Mouse (Mus musculus): ENCODE measurements at regions not wholly inside any gene's neighbourhood (a gene's known extent, or its start where the extent isn't known, plus 50 kb on each side); places are given as distances from the start of the nearest gene placed in this dataset.
A peak's percentile ranks its signal among the peaks of the same experiment; 100 is the strongest.

DNA sequence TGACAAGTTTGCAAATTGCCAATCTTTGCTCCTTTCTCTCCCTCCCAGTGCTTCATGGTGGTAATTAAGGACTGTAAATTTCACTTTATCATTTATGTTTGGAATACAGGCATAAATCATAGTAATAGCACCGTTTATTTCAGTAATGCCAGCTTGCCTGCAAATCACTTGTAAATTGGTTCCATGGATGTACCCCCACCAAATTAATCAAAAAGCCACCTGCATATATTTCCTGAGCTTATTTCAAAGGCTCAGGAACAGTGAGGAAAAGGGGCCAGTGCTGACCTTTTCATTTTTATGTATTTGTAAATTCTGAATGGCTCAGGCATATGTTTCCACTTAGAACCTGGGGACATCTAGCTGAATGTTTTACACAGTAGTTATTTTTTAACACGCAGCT, 115.0 kb downstream of the D3Ertd751e start:
- no peak for ATAC-seq
- 89% methylated on average over 2 of the region's 2 CpGs for WGBS
- Histone ChIP-seq H3K4me1 (no peaks in the 10 kb centered on the region), H3K36me3 (ENCODE audit: poor library complexity, severe bottlenecking) (no peaks in the 10 kb centered on the region), H3K27me3 (no peaks in the 10 kb centered on the region), H3K4me2 (no peak overlapping the region), H3K4me3 (no peak overlapping the region), H3K9ac (no peak overlapping the region), H3K9me3 (replicated peaks) (no peaks in the 10 kb centered on the region), H3K27ac (no peak overlapping the region)

DNA sequence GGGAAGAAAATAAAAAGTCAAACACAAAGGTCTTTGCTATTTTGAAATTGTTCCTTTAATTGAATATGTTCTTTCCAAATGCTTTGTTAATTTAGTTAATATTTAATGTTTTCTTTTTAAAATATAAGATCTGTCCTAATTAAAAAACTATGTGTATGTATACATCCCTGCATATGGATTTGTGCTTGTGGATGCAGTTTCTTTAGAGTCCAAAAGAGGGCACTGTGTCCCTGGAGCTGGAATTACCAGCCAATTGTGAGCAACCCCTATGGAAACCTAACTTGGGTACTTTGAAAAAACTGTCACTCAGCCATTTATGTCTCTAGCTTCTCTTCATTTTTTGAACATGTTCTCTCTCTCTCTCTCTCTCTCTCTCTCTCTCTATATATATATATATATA, 120.3 kb downstream of the D3Ertd751e start:
- no peak overlapping the region for H3K4me2 ChIP-seq
- no peaks in the 10 kb centered on the region for H3K36me3 ChIP-seq (ENCODE audit: poor library complexity, severe bottlenecking)
- H3K4me1 ChIP-seq: 0 out of 2 replicates have a peak, but pooled peaks cover 4% of the 10 kb centered on the region

DNA sequence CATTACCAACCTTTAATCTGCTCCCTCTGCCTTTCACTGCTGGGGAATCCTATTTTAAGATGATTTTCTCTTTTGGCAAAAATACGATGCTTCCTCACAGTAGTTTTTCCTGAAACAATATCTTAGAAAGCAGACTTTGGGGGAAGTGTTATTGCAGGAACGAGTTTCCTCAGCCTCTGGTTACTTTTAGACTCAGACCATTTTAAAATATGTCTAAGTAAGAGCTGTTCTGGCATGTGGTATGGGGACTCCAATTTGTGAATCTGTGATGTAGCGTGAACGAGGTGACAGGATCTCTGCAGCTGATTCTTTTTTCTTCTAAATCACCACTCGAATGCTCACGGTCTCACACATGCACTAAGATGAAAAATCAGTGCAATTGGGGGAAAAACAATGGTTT, 166.5 kb downstream of the D3Ertd751e start:
- 86% methylated on average over 6 of the region's 6 CpGs for WGBS
- H3K27ac ChIP-seq: no peak overlapping the region

More for the DNA sequence above, 120.3 kb downstream of the D3Ertd751e start:
- Histone ChIP-seq H3K27ac (no peak overlapping the region), H3K9ac (no peak overlapping the region), H3K27me3 (no peaks in the 10 kb centered on the region), H3K9me3 (replicated peaks) (no peaks in the 10 kb centered on the region), H3K4me3 (no peak overlapping the region)
- no peak for ATAC-seq

DNA sequence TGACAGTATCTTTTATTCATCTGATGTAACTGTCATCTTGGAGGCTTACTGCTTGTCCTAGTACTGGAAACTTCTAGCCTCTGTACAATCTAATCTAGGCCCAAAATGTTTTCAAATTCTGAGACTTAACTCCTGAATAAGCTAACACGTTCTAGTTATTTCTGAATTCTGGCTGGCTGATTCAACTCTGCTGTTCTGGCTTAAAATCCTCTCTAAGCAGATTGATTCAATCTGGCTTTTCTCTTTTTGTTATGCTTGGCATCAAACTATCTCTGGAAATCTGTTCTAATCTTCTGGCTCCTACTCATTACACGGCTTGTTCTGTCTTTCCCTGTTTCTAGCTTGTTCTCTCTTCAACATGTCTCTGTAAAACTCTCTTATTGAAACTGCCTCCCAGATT, 170.8 kb downstream of the D3Ertd751e start:
- Histone ChIP-seq H3K27me3 (no peaks in the 10 kb centered on the region), H3K4me3 (no peak overlapping the region), H3K9me3 (replicated peaks) (no peaks in the 10 kb centered on the region), H3K27ac (no peak overlapping the region), H3K9ac (no peak overlapping the region), H3K4me2 (no peak overlapping the region), H3K36me3 (ENCODE audit: poor library complexity, severe bottlenecking) (no peaks in the 10 kb centered on the region), H3K4me1 (no peaks in the 10 kb centered on the region)
- ATAC-seq: no peak
- 90% methylated on average over 2 of the region's 2 CpGs for WGBS

More for the DNA sequence above, 166.5 kb downstream of the D3Ertd751e start:
- no peaks in the 10 kb centered on the region for H3K9me3 ChIP-seq (replicated peaks)
- no peaks in the 10 kb centered on the region for H3K36me3 ChIP-seq (ENCODE audit: poor library complexity, severe bottlenecking)
- H3K4me1 ChIP-seq: no peaks in the 10 kb centered on the region
- H3K27me3 ChIP-seq: no peaks in the 10 kb centered on the region
- H3K4me3 ChIP-seq: no peak overlapping the region
- no peak overlapping the region for H3K9ac ChIP-seq
- ATAC-seq: no peak
- H3K4me2 ChIP-seq: no peak overlapping the region

DNA sequence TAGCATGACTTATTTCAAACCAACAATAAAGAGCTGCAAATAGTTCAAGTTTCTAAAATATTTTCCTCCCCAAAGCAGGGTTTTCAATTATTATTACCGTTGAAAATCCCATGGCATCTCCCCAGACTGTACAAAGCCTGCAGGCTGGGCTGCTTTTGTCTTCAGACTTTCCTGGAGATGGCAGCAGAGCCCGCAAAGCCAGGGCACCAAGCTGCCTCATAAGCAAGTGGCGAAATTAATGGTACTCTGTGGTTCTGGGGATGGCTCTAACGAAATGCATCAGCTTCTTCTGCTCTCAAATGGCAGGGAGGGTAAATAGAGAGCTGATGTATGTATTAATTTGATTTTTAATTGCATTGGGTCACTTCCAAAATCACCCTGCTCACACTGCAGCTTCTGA, 197.4 kb downstream of the D3Ertd751e start:
- Histone ChIP-seq H3K36me3 (ENCODE audit: poor library complexity, severe bottlenecking) (no peaks in the 10 kb centered on the region), H3K9ac (no peak overlapping the region), H3K4me3 (no peak overlapping the region), H3K27ac (no peak overlapping the region), H3K9me3 (replicated peaks) (no peaks in the 10 kb centered on the region), H3K4me1 (peaks cover 8% of the 10 kb centered on the region), H3K4me2 (no peak overlapping the region), H3K27me3 (no peaks in the 10 kb centered on the region)
- 42% methylated on average over 4 of the region's 4 CpGs for whole genome bisulfite sequencing
- ATAC-seq: peak; percentile 73

DNA sequence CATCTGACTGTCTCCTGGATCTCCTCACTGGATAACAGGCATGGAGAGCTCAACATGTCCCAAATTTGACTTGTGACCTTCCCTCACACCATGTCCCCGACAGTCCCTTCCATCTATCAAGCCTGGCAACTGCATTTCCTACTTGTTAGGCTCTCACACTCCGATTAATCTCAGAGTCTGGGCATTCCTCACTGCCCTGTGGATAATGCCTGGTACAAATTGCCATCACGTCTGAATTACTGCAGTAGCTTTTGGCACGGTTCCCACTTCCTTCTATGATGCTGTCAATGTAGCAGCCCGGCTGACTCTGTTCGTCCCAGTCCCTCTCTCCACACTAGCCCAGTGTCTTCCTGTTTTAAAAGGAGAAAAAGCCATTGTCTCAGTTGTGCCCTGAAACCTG, 200.6 kb downstream of the D3Ertd751e start:
- H3K4me2 ChIP-seq: no peak overlapping the region
- no peaks in the 10 kb centered on the region for H3K36me3 ChIP-seq (ENCODE audit: poor library complexity, severe bottlenecking)
- H3K27me3 ChIP-seq: no peaks in the 10 kb centered on the region
- ATAC-seq: peak; percentile 87
- 33% methylated on average over 6 of the region's 6 CpGs for WGBS
- no peak overlapping the region for H3K9ac ChIP-seq
- no peaks in the 10 kb centered on the region for H3K9me3 ChIP-seq (replicated peaks)
- no peak overlapping the region for H3K27ac ChIP-seq
- H3K4me1 ChIP-seq: peaks cover 8% of the 10 kb centered on the region
- H3K4me3 ChIP-seq: no peak overlapping the region

DNA sequence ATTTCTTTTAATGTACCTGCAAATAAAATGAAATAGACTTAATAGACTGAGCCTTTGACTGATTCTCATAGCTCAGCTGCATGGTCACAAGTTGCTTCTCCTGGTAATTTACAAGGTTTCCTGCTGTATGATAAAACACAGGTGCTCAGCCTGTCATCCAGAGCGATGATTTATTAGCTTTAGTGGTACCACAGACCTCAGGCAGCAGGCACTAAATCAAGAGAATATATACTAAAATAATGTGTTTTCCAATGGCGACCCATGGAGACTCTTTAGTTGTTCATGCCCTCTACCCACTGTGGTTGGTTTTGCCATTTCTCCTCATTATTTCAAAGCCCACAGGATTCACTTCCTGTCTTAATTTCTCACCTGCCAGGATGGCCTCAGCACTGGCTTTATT, 207.0 kb downstream of the D3Ertd751e start:
- H3K36me3 ChIP-seq (ENCODE audit: poor library complexity, severe bottlenecking): no peaks in the 10 kb centered on the region
- H3K27me3 ChIP-seq: no peaks in the 10 kb centered on the region
- no peak overlapping the region for H3K4me3 ChIP-seq
- ATAC-seq: no peak
- no peak overlapping the region for H3K9ac ChIP-seq
- 84% methylated on average over 2 of the region's 2 CpGs for WGBS
- H3K9me3 ChIP-seq (replicated peaks): no peaks in the 10 kb centered on the region
- no peak overlapping the region for H3K27ac ChIP-seq
- no peaks in the 10 kb centered on the region for H3K4me1 ChIP-seq
- H3K4me2 ChIP-seq: no peak overlapping the region

DNA sequence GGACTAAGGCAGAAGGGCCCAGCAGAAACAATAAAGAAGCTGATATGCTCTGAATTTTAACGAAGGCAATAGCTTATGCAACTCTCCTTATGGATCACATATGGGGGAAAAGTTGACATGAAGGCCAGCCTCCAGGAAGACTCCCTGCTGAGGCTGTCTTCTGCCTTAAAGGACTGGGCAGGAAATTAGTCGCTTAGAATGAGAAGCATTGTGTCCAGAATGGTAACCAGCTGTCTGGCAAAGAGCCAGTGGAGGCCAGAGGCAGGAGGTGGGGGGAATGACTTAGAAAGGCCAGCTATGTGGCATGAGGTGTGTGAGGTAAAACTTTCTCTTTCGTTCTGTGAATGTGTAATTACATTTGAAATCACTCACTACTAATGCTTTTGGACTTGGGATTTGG, 215.0 kb downstream of the D3Ertd751e start:
- Histone ChIP-seq H3K36me3 (ENCODE audit: poor library complexity, severe bottlenecking) (no peaks in the 10 kb centered on the region), H3K27ac (no peak overlapping the region), H3K4me2 (no peak overlapping the region), H3K9me3 (replicated peaks) (no peaks in the 10 kb centered on the region), H3K9ac (no peak overlapping the region), H3K4me1 (0 out of 2 replicates have a peak, but pooled peaks cover 4% of the 10 kb centered on the region), H3K27me3 (no peaks in the 10 kb centered on the region), H3K4me3 (no peak overlapping the region)
- WGBS: 37% methylated on average over 3 of the region's 3 CpGs
- ATAC-seq: no peak

DNA sequence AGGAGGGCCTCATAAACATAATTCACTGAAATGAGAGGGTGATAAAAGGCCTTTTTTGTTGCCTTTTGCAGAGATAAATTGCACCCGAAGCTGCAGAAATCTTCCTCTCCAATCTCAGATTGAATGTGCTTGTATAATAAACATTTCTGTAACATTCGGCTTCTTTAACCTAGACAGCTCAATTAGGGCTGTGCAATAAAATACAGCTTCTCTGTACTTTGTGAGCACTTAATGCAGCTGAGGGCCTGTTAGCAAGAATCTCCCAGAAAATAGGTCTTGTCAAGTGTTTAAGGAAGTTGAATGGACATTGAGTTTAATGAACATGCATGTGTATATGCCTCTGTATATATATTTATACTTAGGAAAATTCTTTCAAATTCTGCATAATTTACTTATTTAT, 217.8 kb downstream of the D3Ertd751e start:
- WGBS: 73% methylated on average over 2 of the region's 2 CpGs
- no peaks in the 10 kb centered on the region for H3K9me3 ChIP-seq (replicated peaks)
- no peaks in the 10 kb centered on the region for H3K36me3 ChIP-seq (ENCODE audit: poor library complexity, severe bottlenecking)
- H3K4me1 ChIP-seq: 0 out of 2 replicates have a peak, but pooled peaks cover 4% of the 10 kb centered on the region
- no peaks in the 10 kb centered on the region for H3K27me3 ChIP-seq
- H3K9ac ChIP-seq: no peak overlapping the region
- no peak overlapping the region for H3K4me3 ChIP-seq
- no peak overlapping the region for H3K27ac ChIP-seq
- no peak overlapping the region for H3K4me2 ChIP-seq
- ATAC-seq: no peak

DNA sequence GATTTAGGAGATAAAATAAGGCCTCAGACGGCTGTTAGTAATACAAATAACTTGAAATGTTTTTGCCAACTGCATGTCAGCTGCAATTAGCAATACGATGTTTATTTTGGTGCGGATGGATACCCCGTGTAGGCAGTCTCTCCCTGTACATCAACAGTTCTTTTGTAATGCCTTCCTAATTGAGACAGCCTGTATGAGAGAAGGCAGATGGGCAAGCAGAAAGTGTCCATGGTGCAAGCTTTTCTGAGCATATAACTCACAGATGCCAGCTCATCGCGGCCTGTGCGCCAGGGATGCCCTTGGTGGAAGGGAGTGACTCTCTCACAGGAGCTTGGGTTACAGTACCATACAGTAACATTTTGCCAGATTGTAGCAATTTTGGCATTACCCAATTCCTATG, 220.5 kb downstream of the D3Ertd751e start:
- Histone ChIP-seq H3K9me3 (replicated peaks) (no peaks in the 10 kb centered on the region), H3K27me3 (no peaks in the 10 kb centered on the region), H3K27ac (no peak overlapping the region), H3K4me3 (no peak overlapping the region), H3K4me2 (no peak overlapping the region), H3K4me1 (no peaks in the 10 kb centered on the region), H3K36me3 (ENCODE audit: poor library complexity, severe bottlenecking) (no peaks in the 10 kb centered on the region), H3K9ac (no peak overlapping the region)
- peak; percentile 72; the same call in 1 of the 2 replicates for ATAC-seq
- 78% methylated on average over 7 of the region's 7 CpGs for WGBS

DNA sequence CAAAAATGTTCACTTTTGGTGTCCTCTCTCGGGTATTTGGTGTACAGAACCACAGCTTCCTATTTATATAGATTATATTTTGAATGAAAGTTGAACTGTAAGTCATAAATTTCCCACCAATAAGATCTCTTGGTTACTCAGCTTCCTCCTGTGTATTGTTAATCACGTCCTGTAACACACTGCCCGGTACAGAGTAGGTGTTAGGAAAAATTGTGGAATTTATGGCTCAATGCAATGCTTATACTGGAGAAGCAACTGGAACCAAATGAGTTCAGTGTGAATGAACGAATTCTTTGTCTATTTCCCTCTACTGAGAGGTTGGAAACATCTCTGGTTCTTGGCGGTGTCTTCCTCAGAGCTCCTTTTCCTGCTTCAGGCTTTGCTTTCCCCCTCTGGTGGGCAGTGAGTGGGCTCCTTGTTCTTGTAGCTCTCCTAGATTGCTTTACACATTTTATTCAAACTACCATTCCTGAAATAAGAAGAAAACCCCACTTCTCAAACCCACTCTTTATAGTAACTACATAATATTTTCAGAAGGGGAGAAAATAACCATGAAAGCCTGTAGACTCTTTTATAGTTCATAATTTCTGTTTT, 264.4 kb downstream of the D3Ertd751e start:
- Histone ChIP-seq H3K9me3 (replicated peaks) (no peaks in the 10 kb centered on the region), H3K9ac (no peak overlapping the region), H3K27ac (no peak overlapping the region), H3K36me3 (ENCODE audit: poor library complexity, severe bottlenecking) (no peaks in the 10 kb centered on the region), H3K4me2 (no peak overlapping the region), H3K27me3 (no peaks in the 10 kb centered on the region), H3K4me3 (no peak overlapping the region), H3K4me1 (no peaks in the 10 kb centered on the region)
- no peak for ATAC-seq
- 83% methylated on average over 5 of the region's 5 CpGs for WGBS

DNA sequence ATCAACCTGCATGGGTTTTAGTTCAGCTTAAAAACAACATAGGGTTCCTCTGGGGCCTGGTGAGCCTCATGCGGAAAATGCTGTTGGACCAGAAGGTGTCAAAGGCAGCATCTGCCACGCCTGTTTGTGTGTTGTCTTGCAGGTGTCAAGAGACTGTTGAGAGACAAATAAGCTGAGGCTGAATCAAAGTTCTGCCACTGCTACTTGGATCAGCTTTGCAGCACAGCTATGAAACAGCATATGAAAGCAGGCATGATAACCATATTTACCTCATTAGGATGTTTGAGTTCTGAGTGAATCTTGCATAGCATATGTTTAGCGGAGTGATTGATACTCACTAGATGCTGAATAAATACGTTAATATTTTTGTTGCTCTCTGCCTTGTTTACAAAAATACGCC, 280.8 kb downstream of the D3Ertd751e start:
- H3K4me2 ChIP-seq: no peak overlapping the region

DNA sequence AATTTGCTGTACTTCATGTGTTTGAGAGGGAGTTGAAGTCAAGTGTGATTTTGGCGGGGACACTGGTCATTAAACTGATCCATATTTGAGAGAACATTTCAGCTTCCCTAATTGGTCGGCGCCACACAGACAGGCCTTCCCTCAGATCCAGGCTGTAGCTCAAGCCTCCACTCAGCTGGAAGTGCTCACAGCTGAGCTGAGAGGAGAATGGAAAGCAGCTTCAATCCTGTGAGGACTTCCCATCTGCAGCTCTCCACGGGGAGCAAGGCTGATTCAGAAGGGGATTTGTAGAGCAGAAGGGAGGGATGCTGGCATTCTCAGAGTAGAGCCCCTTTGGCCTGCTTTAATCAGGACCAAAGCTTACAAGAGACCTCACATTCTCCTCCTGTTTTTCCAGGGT, 297.2 kb downstream of the D3Ertd751e start:
- Histone ChIP-seq H3K9me3 (replicated peaks) (no peaks in the 10 kb centered on the region), H3K4me3 (no peak overlapping the region), H3K36me3 (ENCODE audit: poor library complexity, severe bottlenecking) (no peaks in the 10 kb centered on the region), H3K27me3 (no peaks in the 10 kb centered on the region), H3K4me1 (peaks cover 5% of the 10 kb centered on the region; the same call in 1 of the 2 replicates), H3K27ac (no peak overlapping the region), H3K9ac (no peak overlapping the region), H3K4me2 (no peak overlapping the region)
- WGBS: 4% methylated on average over 4 of the region's 4 CpGs
- ATAC-seq: peak; percentile 58; the same call in 1 of the 2 replicates

More for the DNA sequence above, 280.8 kb downstream of the D3Ertd751e start:
- ATAC-seq: peak; percentile 77
- no peaks in the 10 kb centered on the region for H3K27me3 ChIP-seq
- H3K4me1 ChIP-seq: no peaks in the 10 kb centered on the region
- no peaks in the 10 kb centered on the region for H3K9me3 ChIP-seq (replicated peaks)
- no peak overlapping the region for H3K9ac ChIP-seq
- no peaks in the 10 kb centered on the region for H3K36me3 ChIP-seq (ENCODE audit: poor library complexity, severe bottlenecking)
- H3K27ac ChIP-seq: no peak overlapping the region
- 82% methylated on average over 5 of the region's 5 CpGs for WGBS
- no peak overlapping the region for H3K4me3 ChIP-seq
